Mouse (Mus musculus) forebrain, embryonic 16.5 days (tissue): ENCODE data around the gene Ube2a. TPM values are rescaled to one million over a fixed set of nuclear protein-coding genes. Genes with fewer than 3 reads are reported as not detected.
"Not testable (repeated sequence)": the region's sequence is repeated elsewhere in the genome, so short reads cannot be mapped to it uniquely, and the experiment has no call there.

Source experiments
- ATAC-seq: fragments of 200-750 bp; cut with Nextera tagmentation; 2 replicates; pipeline ENCODE4 v1.8.0; 2017; ENCODE audit warnings: mild to moderate bottlenecking, moderate library complexity
- H3K27ac ChIP-seq: fragments of 300-500 bp; sonication (generic); 2 replicates; pipeline ENCODE4 v1.5.1; 2014; ENCODE audit warnings: low read length, control low read depth
- H3K27me3 ChIP-seq: fragments of 300-500 bp; sonication (generic); replicated peaks from 2 replicates; pipeline ENCODE4 v1.6.1; 2014; ENCODE audit warnings: low read length; ENCODE audit not compliant: control insufficient read depth, insufficient read depth
- H3K36me3 ChIP-seq: fragments of 300-500 bp; sonication (generic); 2 replicates; pipeline ENCODE4 v1.6.1; 2014; ENCODE audit not compliant: control insufficient read depth, insufficient read depth
- H3K4me1 ChIP-seq: fragments of 300-500 bp; sonication (generic); replicated peaks from 2 replicates; pipeline ENCODE4 v1.6.1; 2014; ENCODE audit warnings: low read length; ENCODE audit not compliant: control insufficient read depth, insufficient read depth
- H3K4me2 ChIP-seq: fragments of 300-500 bp; sonication (generic); 2 replicates; pipeline ENCODE4 v1.6.1; 2014; ENCODE audit warnings: mild to moderate bottlenecking, low read length, control low read depth
- H3K4me3 ChIP-seq: fragments of 300-500 bp; sonication (generic); replicated peaks from 2 replicates; pipeline ENCODE4 v1.5.1; 2014; ENCODE audit warnings: mild to moderate bottlenecking, low read length, control low read depth
- H3K9ac ChIP-seq: fragments of 300-500 bp; sonication (generic); replicated peaks from 2 replicates; pipeline ENCODE4 v1.6.1; 2014; ENCODE audit warnings: low read depth, low read length, control low read depth
- H3K9me3 ChIP-seq: fragments of 300-500 bp; sonication (generic); 2 replicates; pipeline ENCODE4 v1.6.1; 2016; ENCODE audit warnings: low read length; ENCODE audit not compliant: control insufficient read depth
- WGBS: fragments of 180-500 bp; shearing (Covaris S2); extraction: QIAGEN DNeasy Blood & Tissue Kit; methylation state at CpG from one replicate; pipeline ENCODE4 v1.1.7; 2014; 5-methylcytosine and 5-hydroxymethylcytosine counted together
- polyA plus RNA-seq: library from polyadenylated mRNA; unstranded; fragments of >200 nt; fragmentation: Nextera tagmentation; extraction: Ambion mirVana; gene quantifications from 2 replicates; pipeline ENCODE4 v1.2.1, GENCODE M21; 2015

Gene Ube2a
- polyA plus RNA-seq, 1 experiment from 2014 or later = 109 TPM

- ATAC-seq = no peak
- no peaks in the 10 kb centered on the region; the same call in 1 of the 2 replicates for H3K9me3 ChIP-seq
- 81% methylated on average over 1 of the region's 1 CpGs for whole genome bisulfite sequencing
- no peak overlapping the region for H3K27ac ChIP-seq
- H3K4me2 ChIP-seq = no peak overlapping the region
- H3K36me3 ChIP-seq = peaks cover 4% of the 10 kb centered on the region; the same call in 1 of the 2 replicates
- H3K4me1 ChIP-seq = no peaks in the 10 kb centered on the region
- H3K9ac ChIP-seq = no peak overlapping the region
- no peak overlapping the region for H3K4me3 ChIP-seq
- H3K27me3 ChIP-seq = no peaks in the 10 kb centered on the region
These were observed 11.0 kb downstream of the Ube2a start for GRCm38 (mm10) chrX:36884719-36885118.

- H3K4me3 ChIP-seq, H3K4me1 ChIP-seq, H3K9ac ChIP-seq, H3K36me3 ChIP-seq, ATAC-seq, H3K4me2 ChIP-seq, H3K27ac ChIP-seq, H3K9me3 ChIP-seq, H3K27me3 ChIP-seq: not testable (repeated sequence)
- 22% methylated on average over 1 of the region's 1 CpGs for WGBS
These were observed 25.2 kb downstream of the Ube2a start for GRCm38 (mm10) chrX:36898931-36899330.

- no peaks in the 10 kb centered on the region for H3K27me3 ChIP-seq
- peak overlapping the region; percentile 80; the same call in 1 of the 2 replicates for H3K27ac ChIP-seq
- H3K4me2 ChIP-seq = peak overlapping the region; percentile 46
- H3K4me3 ChIP-seq = peak overlapping the region; percentile 63
- H3K4me1 ChIP-seq = no peaks in the 10 kb centered on the region
- peak overlapping the region; percentile 69 for H3K9ac ChIP-seq
- no peaks in the 10 kb centered on the region for H3K36me3 ChIP-seq
- ATAC-seq = no peak
- H3K9me3 ChIP-seq = no peaks in the 10 kb centered on the region
- 21% methylated on average over 3 of the region's 3 CpGs for WGBS
These were observed 28.0 kb downstream of the Ube2a start for GRCm38 (mm10) chrX:36901655-36902054.

- H3K4me2 ChIP-seq = peak within 1 kb of the TSS; percentile 58
- H3K27ac ChIP-seq = peak within 1 kb of the TSS; percentile 80
- 21% methylated on average over 32 of the region's 47 CpGs for WGBS
- ATAC-seq = peak; percentile 79
- H3K4me3 ChIP-seq = peak within 1 kb of the TSS; percentile 63
- peak within 1 kb of the TSS; percentile 69 for H3K9ac ChIP-seq
- no peaks in the 10 kb centered on the region for H3K27me3 ChIP-seq
- H3K4me1 ChIP-seq = no peaks in the 10 kb centered on the region
- no peaks in the 10 kb centered on the region for H3K9me3 ChIP-seq
- no peaks in the 10 kb centered on the region for H3K36me3 ChIP-seq
These were observed 28.8 kb downstream of the Ube2a start, which contains the start of gene Nkrf for GRCm38 (mm10) chrX:36902321-36903114. Gene Nkrf, minus strand, starts transcription at chrX:36902899.

- Histone ChIP-seq H3K9ac (peak overlapping the region; percentile 69), H3K36me3 (no peaks in the 10 kb centered on the region), H3K4me3 (peak overlapping the region; percentile 63), H3K27me3 (no peaks in the 10 kb centered on the region), H3K9me3 (no peaks in the 10 kb centered on the region), H3K27ac (peak overlapping the region; percentile 80), H3K4me2 (peak overlapping the region; percentile 58), H3K4me1 (no peaks in the 10 kb centered on the region)
- ATAC-seq = peak; percentile 95
- 12% methylated on average over 31 of the region's 32 CpGs for WGBS
These were observed 29.5 kb downstream of the Ube2a start for GRCm38 (mm10) chrX:36903115-36903768.

GRCm38 (mm10) chrX:36906539-36906938 lies 32.8 kb downstream of the Ube2a start:
- no peak overlapping the region for H3K4me3 ChIP-seq
- ATAC-seq = no peak
- H3K9me3 ChIP-seq = no peaks in the 10 kb centered on the region
- H3K27ac ChIP-seq = no peak overlapping the region
- no peaks in the 10 kb centered on the region for H3K36me3 ChIP-seq
- no peak overlapping the region for H3K4me2 ChIP-seq
- H3K9ac ChIP-seq = no peak overlapping the region
- WGBS = 40% methylated on average over 5 of the region's 5 CpGs
- H3K4me1 ChIP-seq = no peaks in the 10 kb centered on the region
- H3K27me3 ChIP-seq = no peaks in the 10 kb centered on the region

- H3K27ac ChIP-seq = no peak overlapping the region
- H3K9me3 ChIP-seq = no peaks in the 10 kb centered on the region
- H3K4me2 ChIP-seq = no peak overlapping the region
- no peak overlapping the region for H3K4me3 ChIP-seq
- H3K27me3 ChIP-seq = no peaks in the 10 kb centered on the region
- H3K4me1 ChIP-seq = no peaks in the 10 kb centered on the region
- H3K36me3 ChIP-seq = no peaks in the 10 kb centered on the region
- no peak overlapping the region for H3K9ac ChIP-seq
- 41% methylated on average over 12 of the region's 12 CpGs for WGBS
- ATAC-seq = no peak
These were observed 37.6 kb downstream of the Ube2a start for GRCm38 (mm10) chrX:36911343-36911742.

GRCm38 (mm10) chrX:36917749-36918148 lies 44.0 kb downstream of the Ube2a start:
- 64% methylated on average over 1 of the region's 1 CpGs for WGBS
- no peak for ATAC-seq
- H3K4me2 ChIP-seq = no peak overlapping the region
- no peaks in the 10 kb centered on the region for H3K27me3 ChIP-seq
- H3K9me3 ChIP-seq = no peaks in the 10 kb centered on the region
- no peak overlapping the region for H3K27ac ChIP-seq
- H3K4me1 ChIP-seq = no peaks in the 10 kb centered on the region
- H3K9ac ChIP-seq = no peak overlapping the region
- H3K4me3 ChIP-seq = no peak overlapping the region
- H3K36me3 ChIP-seq = no peaks in the 10 kb centered on the region

GRCm38 (mm10) chrX:36921346-36921745 lies 47.6 kb downstream of the Ube2a start:
- Histone ChIP-seq H3K4me1 (no peaks in the 10 kb centered on the region), H3K4me2 (no peak overlapping the region), H3K27me3 (no peaks in the 10 kb centered on the region), H3K9ac (no peak overlapping the region), H3K9me3 (no peaks in the 10 kb centered on the region), H3K27ac (no peak overlapping the region), H3K4me3 (no peak overlapping the region), H3K36me3 (no peaks in the 10 kb centered on the region)
- no peak for ATAC-seq
- 91% methylated on average over 4 of the region's 4 CpGs for WGBS
